Comparison of ENCODE assay signal across 8 mouse cellular contexts in the genomic region with DNA sequence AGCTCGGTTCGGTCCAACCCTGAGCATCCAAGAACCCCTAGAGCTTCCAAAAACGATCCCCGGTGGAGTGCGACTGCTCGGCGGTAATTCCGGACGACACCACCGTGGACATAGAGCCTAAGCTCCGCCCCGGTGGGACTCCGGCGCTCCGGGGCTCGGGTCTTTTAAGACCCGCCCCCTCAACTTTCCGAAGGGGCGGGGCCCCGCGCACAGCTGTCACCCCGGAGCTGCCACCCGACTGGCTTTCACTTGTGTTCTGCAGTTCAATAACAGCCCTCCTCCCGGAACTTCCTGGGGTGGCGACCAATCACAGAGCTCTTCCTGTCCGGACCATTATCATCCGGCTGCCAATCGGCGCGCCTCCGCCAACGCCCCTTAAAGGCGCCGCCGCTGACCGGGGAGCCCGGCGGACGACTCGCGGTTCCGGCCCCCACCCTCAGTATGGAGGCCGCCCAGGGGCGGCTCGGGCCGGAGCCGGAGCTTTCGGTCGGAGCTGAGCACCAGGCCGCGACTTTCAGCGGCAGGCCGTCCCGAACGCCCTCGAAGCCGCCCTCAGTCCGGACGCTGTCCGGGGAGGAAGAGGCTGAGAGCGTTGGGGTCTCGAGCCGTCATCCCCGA. TPM values are rescaled to one million over a fixed set of nuclear protein-coding genes. Genes with fewer than 3 reads are reported as not detected.
DNase-seq lines count a peak whose midpoint lies in the region; ATAC-seq and TF ChIP-seq lines count a peak whose summit lies in the region.

A gene (plus strand): TSS at position 361 of the 618 bp plus-strand sequence.

- under 1% methylated on average over 64 of the region's 64 CpGs for WGBS in forebrain, embryonic 16.5 days
- under 1% methylated on average over 61 of the region's 64 CpGs for WGBS in lung, embryonic 15.5 days

- ATAC-seq in forebrain, embryonic 16.5 days = peak; percentile 95
- peak; percentile 94 for ATAC-seq in lung, embryonic 15.5 days (ENCODE audit: borderline replicate concordance, extremely low read depth, low FRiP score, low TSS enrichment)

- no peak within 1 kb of the TSS for H3K27ac ChIP-seq in ES-E14 (ENCODE audit: insufficient read depth, low read depth, low read length, poor library complexity, severe bottlenecking)
- H3K27ac ChIP-seq in forebrain, embryonic 16.5 days (ENCODE audit: low read length) = peak within 1 kb of the TSS; percentile 92
- H3K27ac ChIP-seq in lung, embryonic 15.5 days = peak within 1 kb of the TSS; percentile 92

- DNase-seq in ES-E14 (ENCODE audit: low read depth, low spot score) = peak; percentile 90
- DNase-seq in cerebellum, adult 11-12 months = peak; percentile 99
- peak; percentile 91 to 92 for DNase-seq in heart, postnatal 36 days
- DNase-seq in layer of hippocampus, adult 8-10 months (ENCODE audit: low spot score in 2 of 2) = peak; percentile 95 to 97
- peak; percentile 98 for DNase-seq in ovary, adult 18-20 months (ENCODE audit: low spot score)
- peak; percentile 96 for DNase-seq in thymus, postnatal 0 days (ENCODE audit: low spot score)

- peak within 1 kb of the TSS; percentile 82 to 89 for H3K4me3 ChIP-seq in ES-E14 (ENCODE audit: insufficient read depth in 1 of 2, low read depth in 1 of 2, low read length in 2 of 2, poor library complexity in 1 of 2, severe bottlenecking in 1 of 2)
- peak within 1 kb of the TSS; percentile 95 for H3K4me3 ChIP-seq in forebrain, embryonic 16.5 days (replicated peaks; ENCODE audit: low read length)
- H3K4me3 ChIP-seq in lung, embryonic 15.5 days = peak within 1 kb of the TSS; percentile 79

- H3K4me2 ChIP-seq in forebrain, embryonic 16.5 days (ENCODE audit: low read length) = peak within 1 kb of the TSS; percentile 92
- peak within 1 kb of the TSS; percentile 95 for H3K4me2 ChIP-seq in lung, embryonic 15.5 days

- no peaks in the 10 kb centered on the region for H3K9me3 ChIP-seq in ES-E14 (ENCODE audit: control insufficient read depth, insufficient read depth, low read depth, low read length)
- no peaks in the 10 kb centered on the region for H3K9me3 ChIP-seq in forebrain, embryonic 16.5 days (ENCODE audit: control insufficient read depth, low read length)
- H3K9me3 ChIP-seq in lung, embryonic 15.5 days = no peaks in the 10 kb centered on the region

- intact Hi-C loops in heart, postnatal 36 days (cut with DNase I) = no loop called here

- in situ Hi-C loops in ES-E14 (cut with MboI; ENCODE audit: low sequenced_read_pairs in 2 of 2, unreplicated experiment in 2 of 2) = no loop called here

- H3K36me3 ChIP-seq in ES-E14 (ENCODE audit: control insufficient read depth, insufficient read depth, low read length, poor library complexity, severe bottlenecking) = no peaks in the 10 kb centered on the region
- no peaks in the 10 kb centered on the region for H3K36me3 ChIP-seq in forebrain, embryonic 16.5 days (ENCODE audit: control insufficient read depth, insufficient read depth)
- no peaks in the 10 kb centered on the region for H3K36me3 ChIP-seq in lung, embryonic 15.5 days

- peak within 1 kb of the TSS; percentile 77 for H3K9ac ChIP-seq in ES-E14 (ENCODE audit: insufficient read depth, low read depth, low read length, poor library complexity, severe bottlenecking)
- peak within 1 kb of the TSS; percentile 92 for H3K9ac ChIP-seq in forebrain, embryonic 16.5 days (replicated peaks; ENCODE audit: low read depth, low read length)
- H3K9ac ChIP-seq in lung, embryonic 15.5 days = peak within 1 kb of the TSS; percentile 90

- H3K4me1 ChIP-seq in ES-E14 (ENCODE audit: control insufficient read depth in 2 of 2, insufficient read depth in 2 of 2, low read length in 2 of 2, poor library complexity in 1 of 2) = no peaks in the 10 kb centered on the region; a peak in 1 of 4 replicates
- peaks cover 29% of the 10 kb centered on the region for H3K4me1 ChIP-seq in forebrain, embryonic 16.5 days (replicated peaks; ENCODE audit: control insufficient read depth, insufficient read depth, low read length)
- H3K4me1 ChIP-seq in lung, embryonic 15.5 days = peaks cover 35% of the 10 kb centered on the region

- no peaks in the 10 kb centered on the region for H3K27me3 ChIP-seq in forebrain, embryonic 16.5 days (replicated peaks; ENCODE audit: control insufficient read depth, insufficient read depth, low read length)
- no peaks in the 10 kb centered on the region for H3K27me3 ChIP-seq in lung, embryonic 15.5 days

TF ChIP-seq in ES-E14, 5 proteins besides CTCF, POLR2A, EP300 and RAD21:
- no peak for TF ChIP-seq MAFK (IDR thresholded peaks at IDR 0.05; ENCODE audit: insufficient read depth, low read depth, low read length)
- 0 out of 2 replicates have a peak, but pooled peaks have one; percentile 38 for TF ChIP-seq HCFC1 (IDR thresholded peaks at IDR 0.05; ENCODE audit: borderline replicate concordance, insufficient read depth, low read length)
- no peak for TF ChIP-seq ZNF384 (IDR thresholded peaks at IDR 0.05; ENCODE audit: low read depth, low read length)

RNA-seq across cellular contexts. Expression of the gene that starts here (rescaled TPM):
- total RNA-seq in ES-E14 (2012; rRNA removed) = 4.5 and 6.2 TPM in 2 replicates
- 11.4 and 12.3 TPM in 2 replicates for polyA plus RNA-seq in forebrain, embryonic 16.5 days (2015; fragmentation: Nextera tagmentation; extraction: Ambion mirVana)
- 10 to 100 TPM; 16.0 to 17.1 TPM for total RNA-seq in heart, postnatal 36 days (2021)
- total RNA-seq in layer of hippocampus, adult 8-10 months (2022) = 10 to 100 TPM; 30.8 to 33.3 (median 31.5) TPM
- polyA plus RNA-seq in lung, embryonic 15.5 days (2015; fragmentation: Nextera tagmentation; extraction: Ambion mirVana) = 9.1 and 10.3 TPM in 2 replicates
- polyA plus RNA-seq in thymus, postnatal 0 days (2015; fragmentation: Nextera tagmentation; extraction: Ambion mirVana) = 9.8 and 12.4 TPM in 2 replicates
